20 mouse cellular contexts compared by ENCODE assay signal in the genomic region with DNA sequence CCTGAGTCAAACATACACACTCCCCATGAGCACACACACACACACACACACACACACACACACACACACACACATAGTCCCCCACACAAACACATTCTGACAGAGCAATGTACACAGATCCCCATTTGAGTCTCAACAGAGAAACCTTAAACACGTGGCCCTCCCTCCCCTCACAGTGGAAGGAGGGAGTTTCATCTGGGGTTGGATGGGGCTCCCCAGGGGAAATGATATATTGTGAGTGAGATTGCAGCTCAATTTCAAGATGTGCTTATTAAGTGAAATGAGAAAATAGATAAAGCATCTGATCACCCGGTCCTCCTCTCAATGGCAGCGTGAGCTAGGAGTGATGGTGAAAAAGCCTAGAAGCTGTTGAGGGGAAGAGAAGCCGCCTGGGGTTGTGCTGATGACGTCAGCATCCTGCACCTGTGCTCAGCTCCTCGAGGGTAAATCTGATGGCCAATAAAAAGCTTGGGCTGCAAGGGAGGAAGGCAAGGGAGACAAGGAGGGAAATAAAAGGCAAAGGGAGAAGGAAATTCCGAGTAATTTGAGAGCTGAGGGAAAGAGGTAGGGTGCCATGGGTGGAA.
DNase-seq lines count a peak whose midpoint lies in the region; ATAC-seq and TF ChIP-seq lines count a peak whose summit lies in the region.
"Had no signal": no experiment of that assay in that cellular context is flagged by ENCODE, and none has a peak within 500 bp of the region (broad histone marks: within the 10 kb centered on the region; RNA-seq: fewer than 3 reads in every experiment).

No protein-coding gene starts in this region.

- peak; percentile 48; the same call in 1 of the 2 replicates for ATAC-seq in neural tube, embryonic 12.5 days (ENCODE audit: low FRiP score, low read depth)
- ATAC-seq in intestine, postnatal 0 days: no peak
- ATAC-seq: midbrain, embryonic 15.5 days had no signal

- no peaks in the 10 kb centered on the region for H3K9me3 ChIP-seq in neural tube, embryonic 12.5 days
- no peaks in the 10 kb centered on the region for H3K9me3 ChIP-seq in intestine, postnatal 0 days (ENCODE audit: control insufficient read depth)
- H3K9me3 ChIP-seq: limb, embryonic 13.5 days; lung, embryonic 15.5 days; midbrain, embryonic 15.5 days had no signal

- H3K27ac ChIP-seq in neural tube, embryonic 12.5 days: no peak overlapping the region
- no peak overlapping the region for H3K27ac ChIP-seq in intestine, postnatal 0 days (ENCODE audit: low read depth, low read length)
- H3K27ac ChIP-seq: kidney, postnatal 0 days; limb, embryonic 13.5 days; liver, embryonic 14.5 days; lung, embryonic 15.5 days; macrophage; midbrain, embryonic 15.5 days had no signal

- DNase-seq in cerebellum, adult 9-11 months: peak; percentile 39
- DNase-seq in cerebellum, adult 11-12 months: no peak
- peak; percentile 70 for DNase-seq in heart, adult 11 months
- DNase-seq in heart, adult 8-10 months (ENCODE audit: low spot score): no peak
- peak; percentile 67 for DNase-seq in brain, adult 2 months (ENCODE audit: low read depth, low spot score)
- no peak for DNase-seq in liver
- DNase-seq: adrenal gland, adult 2 months; cerebellum, postnatal 25 days; embryo, embryonic 11 days; gastrocnemius, postnatal 25 days; kidney, adult 11 months; thymus, postnatal 14 days had no signal

- H3K4me2 ChIP-seq in neural tube, embryonic 12.5 days (replicated peaks): no peak overlapping the region
- H3K4me2 ChIP-seq in intestine, postnatal 0 days (replicated peaks; ENCODE audit: low read depth): no peak overlapping the region
- H3K4me2 ChIP-seq: limb, embryonic 13.5 days; lung, embryonic 15.5 days; midbrain, embryonic 15.5 days had no signal

- no peak for TF ChIP-seq CTCF in intestine, postnatal 0 days (IDR thresholded peaks at IDR 0.05; ENCODE audit: low read depth)

- no peaks in the 10 kb centered on the region for H3K27me3 ChIP-seq in neural tube, embryonic 12.5 days (replicated peaks)
- H3K27me3 ChIP-seq in intestine, postnatal 0 days (replicated peaks; ENCODE audit: control insufficient read depth, insufficient read depth, low read length): no peaks in the 10 kb centered on the region
- H3K27me3 ChIP-seq: lung, embryonic 15.5 days; midbrain, embryonic 15.5 days had no signal

- 22% methylated on average over 7 of the region's 7 CpGs for WGBS in neural tube, embryonic 12.5 days
- WGBS in intestine, postnatal 0 days: 28% methylated on average over 7 of the region's 7 CpGs

- no peaks in the 10 kb centered on the region for H3K36me3 ChIP-seq in neural tube, embryonic 12.5 days
- H3K36me3 ChIP-seq in intestine, postnatal 0 days (ENCODE audit: control insufficient read depth, insufficient read depth): no peaks in the 10 kb centered on the region
- H3K36me3 ChIP-seq: limb, embryonic 13.5 days; lung, embryonic 15.5 days; midbrain, embryonic 15.5 days had no signal

- no peak overlapping the region for H3K9ac ChIP-seq in neural tube, embryonic 12.5 days
- H3K9ac ChIP-seq in intestine, postnatal 0 days (ENCODE audit: low read depth, low read length): no peak overlapping the region
- H3K9ac ChIP-seq: limb, embryonic 13.5 days; liver, embryonic 14.5 days; lung, embryonic 15.5 days; midbrain, embryonic 15.5 days had no signal

- 0 out of 2 replicates have a peak, but pooled peaks cover 2% of the 10 kb centered on the region for H3K4me1 ChIP-seq in neural tube, embryonic 12.5 days
- H3K4me1 ChIP-seq in intestine, postnatal 0 days (replicated peaks; ENCODE audit: control insufficient read depth, insufficient read depth, low read length): no peaks in the 10 kb centered on the region
- H3K4me1 ChIP-seq: limb, embryonic 13.5 days; lung, embryonic 15.5 days; midbrain, embryonic 15.5 days had no signal

- H3K4me3 ChIP-seq in neural tube, embryonic 12.5 days: no peak overlapping the region
- no peak overlapping the region for H3K4me3 ChIP-seq in intestine, postnatal 0 days (ENCODE audit: low read depth, low read length)
- H3K4me3 ChIP-seq: limb, embryonic 13.5 days; lung, embryonic 15.5 days; midbrain, embryonic 15.5 days had no signal

Comparison
In these comparisons a context has a peak if more than half of its experiments do, and no peak if none do; other contexts are left out.
1. DNase-seq: peak in cerebellum, adult 9-11 months (single experiment), heart, adult 11 months (single experiment) and brain, adult 2 months (single experiment); none in cerebellum, adult 11-12 months (single experiment), heart, adult 8-10 months (single experiment) and liver (single experiment).